Mouse (Mus musculus) T-helper 17 cell (primary cell): Measurements from ENCODE around the gene Ank3.

Source experiments
- in situ Hi-C, 2 experiments: fragments of 300-600 bp; cut with MboI, MseI; formaldehyde crosslinking; loops; 1 replicate in 1 of 2; 2 replicates in 1 of 2; pipeline ENCODE4 v1.15.1; 2025; ENCODE audit warnings: high pct_unique_total_duplicates in 2 of 2

Gene Ank3

DNA sequence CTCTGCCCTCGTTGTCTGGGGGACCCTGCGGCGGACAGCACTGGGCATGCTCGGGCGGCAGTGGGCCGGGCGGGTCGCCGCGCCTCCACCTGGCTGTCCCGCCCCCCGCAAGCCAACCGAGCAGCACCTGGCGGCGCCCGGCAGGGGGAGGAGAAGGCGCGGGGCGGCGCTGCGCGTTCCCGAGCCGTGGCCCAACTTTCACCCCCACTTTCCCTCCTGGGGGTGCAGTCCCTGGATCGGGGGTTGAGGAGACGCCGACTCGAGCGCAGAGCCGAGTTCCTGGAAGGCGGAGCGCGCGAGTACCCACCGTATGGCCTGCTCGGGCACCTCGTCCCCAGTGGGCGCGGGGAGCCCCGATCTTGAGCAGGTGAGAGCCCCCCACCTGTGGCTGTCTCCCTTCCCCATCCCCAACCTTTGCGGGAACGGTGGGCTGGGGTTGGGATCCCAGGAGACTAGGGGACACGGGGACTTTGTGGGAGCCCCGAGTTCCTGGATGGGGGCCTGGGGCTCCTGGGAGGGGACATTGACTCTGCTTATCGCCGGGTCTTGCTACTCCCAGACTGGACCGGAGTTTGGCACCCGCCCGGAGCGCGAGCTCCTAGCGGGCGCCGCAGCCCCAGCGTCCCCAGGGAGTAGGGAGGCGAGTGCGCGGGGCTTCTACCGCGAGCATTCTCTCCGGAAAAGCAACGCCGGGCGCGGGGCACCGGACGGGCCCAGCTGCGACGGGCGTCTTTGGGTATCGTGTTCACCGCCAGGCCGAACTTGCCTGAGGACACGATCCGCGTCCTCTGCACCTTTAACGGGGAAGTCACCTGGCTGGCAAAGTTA, at the start of gene Ank3:
TSS of gene Ank3 (plus strand) at position 11 of the 828 bp plus-strand sequence.
- in situ Hi-C loops, result no loop called here

DNA sequence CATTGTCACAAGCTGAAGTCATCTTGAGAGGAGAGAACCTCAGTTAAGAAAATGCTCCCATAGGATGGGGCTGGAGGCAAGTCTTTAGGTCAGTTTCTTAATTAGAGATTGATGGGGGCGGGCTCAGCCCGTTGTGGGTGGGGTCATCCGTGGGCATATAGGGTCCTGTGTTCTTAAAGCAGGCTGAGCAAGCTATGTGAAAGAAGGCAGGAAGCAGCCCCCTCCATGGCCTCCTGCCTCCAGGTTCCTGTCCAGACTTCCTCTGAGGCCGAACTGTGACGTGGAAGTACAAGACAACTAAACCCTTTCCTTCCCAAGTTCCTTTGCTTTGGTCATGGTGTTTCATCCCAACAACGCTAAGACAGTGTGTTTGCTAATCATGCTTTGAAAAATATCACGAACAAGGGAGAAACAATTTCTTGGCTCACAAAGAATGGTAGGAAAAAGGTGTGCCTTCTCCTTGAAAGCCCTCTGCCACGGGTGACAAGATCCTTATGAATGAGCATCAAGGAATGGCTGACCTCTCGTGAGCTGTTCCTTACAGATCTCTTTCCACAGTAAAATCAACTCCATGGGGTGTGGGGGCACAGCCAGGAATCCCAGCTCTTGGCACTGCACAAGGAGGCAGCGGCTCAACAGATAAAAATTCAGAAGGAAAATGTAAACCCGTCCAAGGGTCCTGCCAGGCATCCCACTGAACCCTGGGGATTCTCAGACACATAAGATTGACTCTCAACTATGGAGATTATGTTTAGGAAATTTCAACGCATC, 47.3 kb upstream of the Ank3 start:
- in situ Hi-C loops, result loop anchor here in 1 of 2 experiments (5.0 kb wide), 1 partner anchor 1886 kb away; the partner anchor contains the start of gene Tfam

DNA sequence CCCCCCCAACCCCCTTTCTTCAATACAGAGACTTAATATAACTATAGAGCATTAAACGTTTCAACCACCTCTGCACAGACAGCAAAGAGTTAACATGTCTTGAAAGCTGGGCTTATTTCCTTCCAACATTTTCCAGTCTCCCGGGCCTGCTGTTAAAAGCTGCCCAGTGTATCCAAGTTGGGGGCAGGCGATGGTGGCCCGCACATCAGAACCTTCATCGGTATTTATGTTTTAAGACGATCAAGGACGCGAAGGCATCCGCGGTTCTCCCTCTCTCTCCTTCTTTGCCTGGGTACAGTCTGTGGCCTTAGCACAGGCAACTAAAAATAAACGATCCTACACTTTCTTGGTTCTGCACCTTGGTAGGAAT, 46.7 kb upstream of the Ank3 start:
- in situ Hi-C loops, result loop anchor here in 1 of 2 experiments (5.0 kb wide), 1 partner anchor 1885 kb away; the partner anchor contains the start of gene Tfam

DNA sequence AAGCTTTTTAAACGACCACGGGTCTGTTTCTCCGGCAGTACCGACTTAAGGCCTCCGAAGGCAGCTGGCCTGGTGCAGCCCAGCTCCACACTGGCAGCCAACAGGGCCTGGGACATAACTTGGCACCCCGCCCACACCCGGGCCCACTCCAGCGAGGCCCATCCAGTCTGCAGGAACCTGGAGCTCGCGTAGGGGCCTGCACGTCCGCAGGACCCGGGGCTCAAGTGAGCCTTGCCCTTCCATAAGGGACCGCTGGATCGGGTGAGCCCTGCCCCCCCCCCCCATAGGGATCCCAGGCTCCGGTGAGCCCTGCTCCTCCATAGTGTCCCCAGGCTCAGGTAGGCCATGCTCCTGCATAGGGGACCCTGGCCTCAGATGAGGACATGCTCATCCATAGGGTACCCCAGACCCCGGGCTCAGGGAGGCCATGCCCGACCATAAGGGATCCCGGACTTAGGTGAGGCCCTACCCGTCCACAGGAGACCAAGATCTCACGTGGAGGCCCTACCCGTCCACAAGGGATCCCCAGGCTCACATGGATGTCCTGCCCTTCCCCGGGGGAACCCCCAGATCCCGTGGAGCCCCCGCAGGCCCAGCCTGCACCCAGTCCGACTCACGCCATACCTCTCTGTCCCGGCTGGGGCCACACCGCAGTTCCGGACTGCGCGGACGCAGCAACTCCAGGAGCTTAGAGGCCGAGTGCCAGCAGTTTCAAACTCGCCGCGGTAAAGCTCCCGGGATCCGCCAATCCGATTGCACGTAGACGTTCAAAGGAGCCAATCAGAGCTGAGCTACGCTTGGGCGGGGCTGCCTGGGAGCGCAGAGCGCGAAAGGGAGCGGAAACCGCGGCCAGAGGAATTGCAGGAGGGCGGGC, 46.1 kb upstream of the Ank3 start, which contains the start of gene Cdk1:
TSS of gene Cdk1 (minus strand) at position 727 of the 874 bp plus-strand sequence.
- in situ Hi-C loops, result loop anchor here in 1 of 2 experiments (5.0 kb wide), 1 partner anchor 1885 kb away; the partner anchor contains the start of gene Tfam

DNA sequence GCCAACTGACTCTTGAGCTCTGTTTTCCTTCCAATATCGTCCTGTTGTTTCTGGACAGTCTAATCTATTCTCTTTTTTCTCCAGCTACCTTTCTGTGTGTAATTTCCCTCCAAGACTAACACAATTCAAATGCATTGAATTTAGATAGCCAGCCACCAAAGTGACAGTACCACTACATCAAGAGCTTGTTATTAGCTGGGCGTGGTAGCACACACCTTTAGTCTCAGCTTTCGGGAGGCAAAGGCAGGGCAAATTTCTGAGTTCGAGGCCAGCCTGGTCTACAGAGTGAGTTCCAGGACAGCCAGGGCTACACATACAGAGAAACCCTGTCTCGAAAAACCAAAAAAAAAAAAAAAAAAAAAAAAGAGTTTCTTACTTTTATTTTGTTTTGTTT, 45.5 kb upstream of the Ank3 start:
- in situ Hi-C loops, result loop anchor here in 1 of 2 experiments (5.0 kb wide), 1 partner anchor 1884 kb away; the partner anchor contains the start of gene Tfam

DNA sequence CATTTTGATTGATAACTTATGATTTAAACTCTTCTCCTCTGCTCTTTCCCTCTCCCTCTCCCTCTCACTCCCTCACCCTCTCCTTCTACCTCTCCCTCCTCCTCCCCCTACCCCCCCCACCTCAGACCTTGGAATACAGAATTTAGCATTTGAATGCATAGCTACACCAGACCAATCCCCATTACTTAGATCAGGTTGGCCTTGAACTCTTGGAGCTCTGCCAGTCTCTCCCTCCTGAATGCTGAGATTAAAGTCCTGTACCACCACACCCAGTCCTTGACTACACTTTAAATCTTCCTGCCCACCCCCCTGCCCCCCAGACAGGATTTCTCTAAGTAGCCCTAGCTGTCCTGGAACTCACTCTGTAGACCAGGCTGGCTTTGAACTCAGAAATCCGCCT, 38.9 kb upstream of the Ank3 start:
- in situ Hi-C loops, result no loop called here

GRCm38 (mm10) chr10:69366208-69366607, 32.4 kb upstream of the Ank3 start:
- in situ Hi-C loops, result no loop called here

GRCm38 (mm10) chr10:69366877-69367387, 31.6 kb upstream of the Ank3 start:
- in situ Hi-C loops, result no loop called here

GRCm38 (mm10) chr10:69369321-69369720, 29.3 kb upstream of the Ank3 start:
- in situ Hi-C loops, result no loop called here

DNA sequence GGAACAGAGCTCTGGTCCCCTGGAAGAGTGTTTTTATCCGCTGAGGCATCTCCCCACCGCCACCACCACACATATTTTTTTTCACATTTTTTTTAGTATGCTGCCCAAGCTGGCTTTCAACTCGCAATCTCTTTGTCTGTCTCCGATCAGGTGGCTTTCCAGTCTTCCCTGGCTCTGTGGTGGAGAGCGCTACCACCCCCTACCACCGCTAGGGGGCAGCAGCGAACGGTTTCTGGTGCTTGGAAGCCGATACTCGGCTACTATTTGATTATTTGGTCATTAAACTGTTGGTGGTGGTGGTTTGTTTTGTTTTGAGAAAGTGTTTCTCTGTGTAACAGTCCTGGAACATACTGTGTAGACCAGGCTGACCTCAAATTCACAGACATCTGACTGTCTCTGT, 27.1 kb upstream of the Ank3 start:
- in situ Hi-C loops, result loop anchor here in 1 of 2 experiments (10.0 kb wide), 1 partner anchor 473 kb away; no protein-coding TSS in a partner anchor

GRCm38 (mm10) chr10:69372061-69372460, 26.5 kb upstream of the Ank3 start:
- in situ Hi-C loops, result loop anchor here in 1 of 2 experiments (10.0 kb wide), 1 partner anchor 473 kb away; no protein-coding TSS in a partner anchor

DNA sequence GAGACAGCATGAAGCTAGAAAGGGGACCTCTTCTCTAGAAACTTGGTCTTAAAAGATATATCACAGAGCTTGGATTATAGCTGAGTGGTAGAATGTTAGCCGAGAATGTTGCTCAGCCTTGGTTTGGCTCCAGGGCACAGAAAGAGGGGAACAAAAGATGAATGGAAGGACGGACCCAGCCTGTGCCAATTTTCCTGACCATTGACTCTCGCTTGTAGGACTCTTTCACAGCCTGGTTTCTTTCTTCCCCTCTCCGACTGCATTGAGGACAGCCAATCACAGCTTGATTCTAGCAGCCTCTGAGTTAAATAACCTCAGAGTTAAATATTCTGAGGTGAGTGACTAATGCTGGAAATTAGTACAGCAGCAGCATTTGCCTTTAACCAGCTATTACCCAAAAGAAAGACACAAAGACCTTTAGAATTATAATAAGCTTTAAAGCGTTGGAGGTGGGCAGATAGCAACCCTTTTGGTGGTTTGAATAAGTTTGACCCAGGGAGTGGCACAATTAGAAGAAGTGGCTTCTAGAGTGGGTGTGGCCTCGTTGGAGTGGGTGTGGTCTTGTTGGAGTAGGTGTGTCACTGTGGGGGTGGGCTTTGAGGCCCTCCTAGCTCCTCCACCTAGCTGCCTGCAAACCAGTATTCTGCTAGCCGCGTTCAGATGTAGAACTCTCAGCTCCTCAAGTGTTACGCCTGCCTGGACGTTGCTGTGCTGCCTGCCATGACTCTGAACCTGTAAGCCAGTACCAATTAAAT, 24.6 kb upstream of the Ank3 start:
- in situ Hi-C loops, result loop anchor here in 1 of 2 experiments (10.0 kb wide), 1 partner anchor 471 kb away; no protein-coding TSS in a partner anchor

DNA sequence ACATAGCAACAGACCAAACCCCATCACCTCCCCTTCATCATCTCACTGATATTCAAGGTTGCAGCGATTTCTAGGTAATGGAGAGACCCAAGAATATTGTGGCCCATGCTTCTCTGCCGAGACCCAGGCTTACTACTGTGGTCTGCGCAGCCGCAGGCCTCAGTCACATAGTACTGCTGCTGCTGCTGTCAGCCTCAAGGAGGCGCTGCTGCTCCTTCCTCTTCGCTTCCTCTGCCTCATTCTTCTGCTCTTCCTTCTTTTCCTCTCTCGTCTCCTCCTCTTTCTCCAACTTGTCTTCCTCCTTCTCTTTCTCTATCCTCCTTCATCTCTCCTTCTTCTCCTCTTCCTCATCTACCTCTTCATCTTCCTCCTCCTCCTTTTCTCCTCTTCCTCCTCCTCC, 23.4 kb upstream of the Ank3 start:
- in situ Hi-C loops, result loop anchor here in 1 of 2 experiments (5.0 to 10.0 kb wide), 2 partner anchors 52 to 470 kb away; no protein-coding TSS in a partner anchor

- in situ Hi-C loops, result no loop called here
These were observed 15.4 kb upstream of the Ank3 start for GRCm38 (mm10) chr10:69383186-69383585.

DNA sequence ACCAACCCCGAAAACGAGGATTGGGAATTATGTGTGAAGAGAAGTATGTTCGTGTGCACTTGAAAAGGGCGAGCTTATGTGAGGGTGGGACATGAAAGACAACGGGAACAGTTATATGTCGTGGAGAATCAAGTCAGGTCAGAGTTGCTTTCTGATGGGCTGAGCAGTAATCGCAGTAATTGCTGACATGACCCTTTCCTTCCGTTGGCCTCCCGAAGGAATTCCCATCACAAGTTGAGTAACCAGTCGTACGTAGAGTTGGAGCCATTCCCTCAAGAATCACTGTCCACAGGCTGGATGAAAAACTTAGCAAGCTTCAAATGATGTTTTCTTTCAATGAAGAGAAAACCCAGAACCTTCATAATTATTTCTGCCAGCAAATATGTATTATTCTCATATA, 13.9 kb upstream of the Ank3 start:
- in situ Hi-C loops, result no loop called here

GRCm38 (mm10) chr10:69385136-69385535, 13.4 kb upstream of the Ank3 start:
- in situ Hi-C loops, result no loop called here

DNA sequence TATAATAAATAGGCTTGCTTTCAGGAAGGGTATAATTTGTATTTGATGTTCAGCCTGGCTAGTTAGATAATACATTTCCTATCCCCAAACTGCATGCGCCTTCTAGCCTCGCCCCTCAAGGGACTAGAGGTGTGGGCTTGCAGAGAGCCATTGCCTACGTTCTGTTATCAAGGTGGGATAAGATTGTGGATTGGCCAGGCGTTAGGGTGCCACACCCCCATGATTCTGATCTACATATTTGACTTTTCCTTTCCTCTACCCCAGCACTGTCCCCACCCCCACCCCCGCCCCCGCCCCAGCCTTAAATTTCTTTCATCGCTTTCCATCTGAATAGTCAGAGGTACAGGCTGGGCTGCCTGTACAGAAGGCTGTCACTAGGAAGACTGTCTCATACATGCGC, 11.8 kb upstream of the Ank3 start:
- in situ Hi-C loops, result no loop called here

GRCm38 (mm10) chr10:69389511-69389910, 9.1 kb upstream of the Ank3 start:
- in situ Hi-C loops, result no loop called here

GRCm38 (mm10) chr10:69398197-69398762, 293 bp upstream of the Ank3 start:
- in situ Hi-C loops, result no loop called here
